Mouse (Mus musculus) liver, embryonic 14.5 days (tissue): ENCODE measurements around the gene Pip5k1b. TPM values are rescaled to one million over a fixed set of nuclear protein-coding genes. Genes with fewer than 3 reads are reported as not detected.

Source experiments
- ATAC-seq: fragments of 200-750 bp; cut with Nextera tagmentation; 2 replicates; pipeline ENCODE4 v1.8.0; 2017; ENCODE audit warnings: moderate number of reproducible peaks, mild to moderate bottlenecking, moderate library complexity; ENCODE audit not compliant: insufficient read depth
- DNase-seq, 3 experiments: peaks; one replicate each; pipeline ENCODE4 v3.0.0-alpha.2; 2012 to 2013; ENCODE audit warnings: low read depth in 3 of 3, low spot score in 3 of 3
- H3K27ac ChIP-seq: fragments of 300-500 bp; sonication (generic); 2 replicates; pipeline ENCODE4 v1.5.1; 2014; ENCODE audit warnings: moderate library complexity, mild to moderate bottlenecking, control low read depth, inconsistent platforms
- H3K27me3 ChIP-seq: fragments of 300-500 bp; sonication (generic); 2 replicates; pipeline ENCODE4 v1.6.1; 2014; ENCODE audit warnings: mild to moderate bottlenecking, low read length, moderate library complexity; ENCODE audit not compliant: control insufficient read depth, insufficient read depth
- H3K36me3 ChIP-seq: fragments of 300-500 bp; sonication (generic); replicated peaks from 2 replicates; pipeline ENCODE4 v1.6.1; 2014; ENCODE audit warnings: low read depth; ENCODE audit not compliant: control insufficient read depth, insufficient read depth
- H3K4me1 ChIP-seq, 2 experiments: fragments of 200-500 bp in 1 of 2; fragments of 300-500 bp in 1 of 2; sonication (generic) in 1 of 2; replicated peaks; 2 replicates each; pipeline ENCODE4 v1.6.1; 2012 to 2014; ENCODE audit warnings: antibody characterized with exemption in 1 of 2, inconsistent platforms in 1 of 2, low read length in 1 of 2; ENCODE audit not compliant: control insufficient read depth in 2 of 2, insufficient read depth in 2 of 2
- H3K4me2 ChIP-seq: fragments of 300-500 bp; sonication (generic); 2 replicates; pipeline ENCODE4 v1.6.1; 2014; ENCODE audit warnings: low read depth, mild to moderate bottlenecking, control low read depth, moderate library complexity
- H3K4me3 ChIP-seq, 2 experiments: fragments of 200-500 bp in 1 of 2; fragments of 300-500 bp in 1 of 2; sonication (generic) in 1 of 2; 2 replicates each; pipeline ENCODE4 v1.5.1; 2012 to 2014; ENCODE audit warnings: low read depth in 2 of 2, low read length in 2 of 2, mild to moderate bottlenecking in 2 of 2, control low read depth in 1 of 2, inconsistent platforms in 1 of 2, moderate library complexity in 1 of 2; ENCODE audit not compliant: insufficient read depth in 1 of 2
- H3K9ac ChIP-seq: fragments of 300-500 bp; sonication (generic); replicated peaks from 2 replicates; pipeline ENCODE4 v1.6.1; 2014; ENCODE audit warnings: mild to moderate bottlenecking, control low read depth, moderate library complexity
- H3K9me3 ChIP-seq: fragments of 300-500 bp; sonication (generic); 2 replicates; pipeline ENCODE4 v1.6.1; 2016; ENCODE audit warnings: low read length, mixed read lengths; ENCODE audit not compliant: control insufficient read depth
- CTCF ChIP-seq: IDR thresholded peaks from 2 replicates; pipeline ENCODE4 v1.5.1; 2016; ENCODE audit warnings: antibody characterized with exemption, low read depth, control low read depth
- EP300 ChIP-seq: IDR thresholded peaks from 2 replicates; pipeline ENCODE4 v1.6.1; 2016; ENCODE audit warnings: antibody characterized with exemption, low read depth
- WGBS: fragments of 180-500 bp; shearing (Covaris S2); extraction: QIAGEN DNeasy Blood & Tissue Kit; methylation state at CpG from one replicate; pipeline ENCODE4 v1.1.7; 2014; ENCODE audit not compliant: insufficient replicate concordance; 5-methylcytosine and 5-hydroxymethylcytosine counted together
- polyA plus RNA-seq, 2 experiments: library from polyadenylated mRNA; depleted of rRNA in 1 of 2; stranded (reverse) in 1 of 2; unstranded in 1 of 2; fragments of >200 nt; fragmentation: Nextera tagmentation in 1 of 2; extraction: Ambion mirVana in 1 of 2; gene quantifications; 2 replicates each; pipeline versions ENCODE4 v1.2.1 to v1.2.3; 2012 to 2014

Gene Pip5k1b
- polyA plus RNA-seq, 2 experiments, result 8.1 to 10.8 TPM

DNA sequence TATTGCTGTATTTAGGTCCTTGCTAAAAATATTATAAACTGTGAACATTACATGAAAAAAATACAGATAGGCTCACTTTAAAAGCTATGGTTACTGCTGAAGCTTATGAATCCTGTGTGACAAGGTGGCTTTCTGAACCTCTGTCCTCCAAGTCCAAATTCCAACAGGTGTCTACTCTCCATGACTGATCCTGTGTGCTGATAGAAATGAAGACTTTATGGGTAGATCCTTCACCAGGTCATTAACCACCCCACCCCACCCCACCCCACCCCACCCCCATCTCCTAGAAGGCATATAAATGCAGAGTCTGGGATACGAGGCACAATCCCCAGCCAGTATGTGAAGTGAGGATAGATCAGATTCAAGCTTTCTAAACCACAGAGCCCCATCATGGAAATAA is 16.6 kb downstream of the Pip5k1b start:
- DNase-seq, result no peak
- no peak overlapping the region for H3K27ac ChIP-seq

GRCm38 (mm10) chr19:24538181-24538580 is 17.5 kb downstream of the Pip5k1b start:
- H3K9me3 ChIP-seq, result no peaks in the 10 kb centered on the region
- H3K27ac ChIP-seq, result peak overlapping the region; percentile 25
- DNase-seq (no peak), ATAC-seq (no peak)
- H3K4me1 ChIP-seq, result peaks cover 46 to 57% of the 10 kb centered on the region in 2 experiments
- H3K4me3 ChIP-seq, result no peak overlapping the region
- H3K9ac ChIP-seq, result no peak overlapping the region
- no peak for TF ChIP-seq CTCF
- TF ChIP-seq EP300, result no peak
- H3K36me3 ChIP-seq, result no peaks in the 10 kb centered on the region
- H3K27me3 ChIP-seq, result no peaks in the 10 kb centered on the region
- H3K4me2 ChIP-seq, result no peak overlapping the region
- 80% methylated on average over 6 of the region's 6 CpGs for WGBS

More for the DNA sequence above, 16.6 kb downstream of the Pip5k1b start:
- ATAC-seq, result no peak
- Histone ChIP-seq H3K36me3 (no peaks in the 10 kb centered on the region), H3K27me3 (no peaks in the 10 kb centered on the region), H3K4me3 (no peak overlapping the region), H3K4me2 (no peak overlapping the region), H3K9me3 (no peaks in the 10 kb centered on the region), H3K9ac (no peak overlapping the region), H3K4me1 (peaks cover 38 to 50% of the 10 kb centered on the region in 2 experiments)
- TF ChIP-seq EP300, result no peak
- WGBS, result 61% methylated on average over 1 of the region's 1 CpGs

GRCm38 (mm10) chr19:24537691-24538090 is 18.0 kb downstream of the Pip5k1b start:
- H3K27ac ChIP-seq, result peak overlapping the region; percentile 11
- no peak for DNase-seq
- TF ChIP-seq CTCF (no peak), EP300 (no peak)

GRCm38 (mm10) chr19:24536920-24537319 is 18.8 kb downstream of the Pip5k1b start:
- H3K27ac ChIP-seq, result peak overlapping the region; percentile 40
- DNase-seq (no peak), ATAC-seq (no peak)
- peaks cover 47 to 58% of the 10 kb centered on the region in 2 experiments for H3K4me1 ChIP-seq
- H3K9ac ChIP-seq, result 0 out of 2 replicates have a peak overlapping the region, but pooled peaks have one; percentile 10
- H3K4me2 ChIP-seq, result no peak overlapping the region
- no peaks in the 10 kb centered on the region for H3K36me3 ChIP-seq
- no peak overlapping the region for H3K4me3 ChIP-seq
- H3K27me3 ChIP-seq, result no peaks in the 10 kb centered on the region
- WGBS, result 82% methylated on average over 5 of the region's 5 CpGs
- no peaks in the 10 kb centered on the region for H3K9me3 ChIP-seq
- TF ChIP-seq CTCF, result no peak
- TF ChIP-seq EP300, result no peak

More at GRCm38 (mm10) chr19:24537691-24538090, 18.0 kb downstream of the Pip5k1b start:
- 69% methylated on average over 4 of the region's 4 CpGs for WGBS
- no peaks in the 10 kb centered on the region for H3K27me3 ChIP-seq
- no peak for ATAC-seq
- H3K36me3 ChIP-seq, result no peaks in the 10 kb centered on the region
- H3K9ac ChIP-seq, result no peak overlapping the region
- no peak overlapping the region for H3K4me2 ChIP-seq
- H3K4me1 ChIP-seq, result peaks cover 47 to 61% of the 10 kb centered on the region in 2 experiments
- H3K4me3 ChIP-seq, result no peak overlapping the region
- H3K9me3 ChIP-seq, result no peaks in the 10 kb centered on the region

DNA sequence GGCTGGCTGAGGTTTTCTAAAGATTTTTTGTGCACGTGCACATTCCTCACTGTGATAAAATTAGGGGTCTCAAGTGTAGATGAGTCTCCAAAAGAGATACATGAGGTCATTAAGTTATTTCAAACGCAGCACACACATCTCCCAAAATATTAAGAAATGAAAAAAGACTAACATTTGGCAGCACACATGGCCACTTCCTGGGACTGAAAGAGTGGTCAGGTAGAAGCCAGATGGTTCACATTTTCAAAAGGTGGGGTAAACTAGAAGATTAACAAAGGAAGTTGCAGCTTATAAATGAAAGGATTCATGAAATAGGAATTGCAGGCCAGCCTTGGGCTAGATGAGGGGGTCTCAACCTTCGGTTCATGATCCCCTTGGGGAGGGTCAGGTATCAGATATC is 19.4 kb downstream of the Pip5k1b start:
- TF ChIP-seq EP300 (no peak), CTCF (no peak)
- H3K4me1 ChIP-seq, result peaks cover 44 to 52% of the 10 kb centered on the region in 2 experiments
- ATAC-seq (no peak), DNase-seq (no peak)
- H3K27ac ChIP-seq, result peak overlapping the region; percentile 98
- H3K9ac ChIP-seq, result peak overlapping the region; percentile 81
- H3K36me3 ChIP-seq, result no peaks in the 10 kb centered on the region
- H3K9me3 ChIP-seq, result no peaks in the 10 kb centered on the region
- H3K27me3 ChIP-seq, result no peaks in the 10 kb centered on the region
- H3K4me3 ChIP-seq, result no peak overlapping the region
- H3K4me2 ChIP-seq, result no peak overlapping the region; the same call in 1 of the 2 replicates
- 78% methylated on average over 3 of the region's 3 CpGs for WGBS
